Mouse (Mus musculus): Measurements from ENCODE around the gene Cygb.

The Cygb gene

DNA sequence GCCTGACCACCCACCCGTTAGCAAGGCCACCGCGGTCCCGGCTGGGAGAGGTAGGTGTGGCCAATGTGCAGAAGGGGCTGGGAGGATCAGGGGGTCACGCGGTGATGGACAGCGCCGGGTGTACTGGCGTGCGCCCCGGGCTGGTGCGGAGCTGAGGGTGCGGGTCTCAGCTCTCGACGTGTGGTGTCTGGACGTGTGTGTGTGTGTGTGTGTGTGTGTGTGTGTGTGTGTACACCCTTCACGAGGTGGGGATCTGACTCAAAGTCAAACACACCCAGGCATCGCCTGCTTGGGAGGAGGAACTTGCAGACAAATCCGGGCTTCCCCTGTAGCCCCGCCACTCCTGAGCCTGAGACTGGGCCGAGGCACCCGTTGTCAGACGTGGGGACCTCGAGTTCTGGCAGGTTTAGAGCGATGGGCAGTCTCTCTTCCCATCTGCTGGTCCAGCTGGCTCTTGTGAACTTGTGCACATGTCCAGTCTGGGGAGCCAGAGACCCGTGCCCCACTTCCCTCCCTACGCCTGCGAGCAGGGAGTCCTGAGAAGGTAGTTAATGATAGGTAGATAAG, at the start of gene Cygb:
Cygb (minus strand) TSS at position 59 of the 567 bp plus-strand sequence.
- no peak for DNase-seq (ENCODE audit: extremely low spot score, low read depth, low spot score)

- no peak for DNase-seq (ENCODE audit: extremely low spot score, low read depth, low spot score)
Measured at GRCm38 (mm10) chr11:116701377-116701841, 47.3 kb upstream of the Cygb start.

DNA sequence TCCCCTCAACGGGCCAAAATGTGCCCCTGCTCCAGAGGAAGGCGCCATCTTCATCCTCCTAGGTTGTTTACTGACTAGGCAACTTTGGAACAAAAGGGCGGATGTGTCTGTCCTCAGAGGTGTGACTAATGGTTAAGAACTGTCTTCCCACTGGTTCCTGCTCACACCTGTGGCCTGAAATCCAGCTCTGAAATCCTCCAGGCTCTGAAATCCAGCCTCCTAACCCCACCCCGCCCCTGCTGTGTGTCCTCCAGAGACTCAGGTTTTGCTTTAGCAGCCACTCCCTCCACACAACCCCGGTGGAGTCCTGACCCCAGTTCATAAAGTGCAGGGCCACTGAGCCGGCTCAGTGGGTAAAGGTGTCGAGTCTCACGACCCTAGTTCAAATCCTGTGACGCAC, 43.4 kb upstream of the Cygb start:
- DNase-seq (ENCODE audit: extremely low spot score, low read depth, low spot score): no peak

DNA sequence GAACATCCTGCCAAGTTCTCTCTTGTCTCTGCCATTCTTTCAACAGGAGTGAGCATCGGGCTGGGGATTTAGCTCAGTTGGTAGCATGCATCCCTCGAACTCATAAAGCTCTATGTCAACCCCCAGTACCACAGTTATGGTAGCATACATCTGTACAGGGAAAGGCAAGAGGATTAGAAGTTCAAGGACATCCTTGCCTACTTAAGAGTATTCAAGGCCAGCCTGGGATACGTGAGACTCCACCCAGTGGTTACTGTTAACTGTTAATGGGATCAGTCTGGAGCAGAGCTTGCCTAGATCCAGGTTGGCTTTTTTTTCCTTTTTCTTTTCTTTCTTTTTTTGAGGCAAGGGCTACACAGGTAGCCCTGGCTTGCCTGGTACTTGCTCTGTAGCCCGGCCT, 42.3 kb upstream of the Cygb start:
- no peak for DNase-seq (ENCODE audit: extremely low spot score, low read depth, low spot score)

- no peak for DNase-seq (ENCODE audit: extremely low spot score, low read depth, low spot score)
Measured at GRCm38 (mm10) chr11:116695194-116695880, 41.2 kb upstream of the Cygb start.

GRCm38 (mm10) chr11:116694250-116695193, 40.4 kb upstream of the Cygb start:
- DNase-seq (ENCODE audit: extremely low spot score, low read depth, low spot score): no peak

DNA sequence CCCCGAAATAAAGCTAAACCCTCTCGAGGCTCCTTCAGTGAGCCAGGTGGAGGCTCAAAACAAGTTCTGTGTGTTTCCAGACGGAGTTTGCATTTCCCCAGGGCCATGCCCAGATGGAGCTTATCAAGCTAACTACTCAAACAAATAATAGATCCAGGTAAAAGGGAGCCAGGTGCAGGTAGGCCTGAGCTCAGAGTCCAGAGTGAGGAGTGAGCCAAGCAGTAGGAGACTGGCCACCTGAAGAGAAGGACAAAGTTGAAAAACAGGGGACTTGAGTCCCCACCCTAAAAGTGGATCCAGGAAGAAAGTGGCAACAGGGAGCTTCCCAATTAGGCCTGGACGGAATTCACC, 39.8 kb upstream of the Cygb start:
- DNase-seq (ENCODE audit: extremely low spot score, low read depth, low spot score): no peak

DNA sequence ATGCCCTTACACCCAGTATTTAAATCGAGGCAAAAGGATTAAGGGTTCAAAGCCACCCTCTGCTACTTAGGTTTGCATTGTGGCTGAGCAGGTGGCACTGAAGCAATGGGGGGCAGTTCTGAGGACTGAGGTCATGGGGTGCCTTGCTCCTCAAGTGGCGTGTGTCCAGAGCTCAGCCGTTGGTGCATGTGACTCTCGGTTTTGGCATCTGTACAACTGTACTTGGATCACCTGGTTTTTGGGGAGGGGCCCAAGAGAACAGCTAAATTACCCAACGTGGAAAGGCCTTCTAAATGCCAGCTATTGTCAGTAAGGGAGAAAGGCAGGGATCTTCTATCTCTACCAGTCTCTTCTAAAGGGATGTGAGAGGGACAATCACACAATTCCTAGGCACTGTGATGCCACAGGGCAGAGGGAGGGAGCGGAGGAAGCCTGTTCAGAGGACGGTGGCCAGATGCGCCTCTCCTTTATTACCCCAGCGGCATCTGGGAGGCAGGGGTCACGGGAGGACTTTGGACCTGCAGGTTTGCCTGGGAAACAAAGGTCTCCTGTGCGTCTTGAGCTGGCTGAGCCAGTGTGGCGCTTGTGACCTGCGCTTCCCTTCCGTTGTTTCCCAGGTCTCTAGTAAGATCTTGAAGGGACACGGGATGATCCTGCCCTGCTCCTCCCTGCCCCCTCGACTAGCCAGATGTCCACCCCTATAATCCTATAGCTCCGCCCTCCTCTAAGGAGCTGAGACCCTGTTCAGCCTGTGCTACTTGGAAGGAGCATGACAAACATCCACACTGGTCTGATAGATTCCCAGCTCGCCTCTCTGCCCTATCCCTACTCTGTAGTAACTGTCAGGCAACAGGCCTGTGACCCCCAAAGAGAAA, 36.8 kb upstream of the Cygb start:
- DNase-seq (ENCODE audit: extremely low spot score, low read depth, low spot score): no peak

DNA sequence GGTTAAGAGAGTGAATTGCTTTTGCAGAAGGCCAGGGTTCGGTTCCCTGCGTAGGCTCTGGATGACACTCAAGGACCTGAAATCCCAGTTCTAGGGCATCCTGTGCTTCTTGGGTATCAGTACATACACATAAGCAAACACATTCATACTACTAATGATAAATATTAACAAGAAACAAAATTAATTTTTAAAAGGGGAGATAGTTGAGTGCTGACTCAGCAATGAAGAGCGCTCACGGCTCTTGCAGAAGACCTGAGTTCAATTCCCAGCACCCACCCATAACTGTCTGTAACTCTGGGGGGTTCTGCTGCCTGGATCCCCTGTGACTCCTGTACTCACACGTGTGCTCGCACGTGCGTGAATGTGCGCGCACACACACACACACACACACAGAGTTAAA, 35.5 kb upstream of the Cygb start:
- no peak for DNase-seq (ENCODE audit: extremely low spot score, low read depth, low spot score)

GRCm38 (mm10) chr11:116687897-116688296, 33.8 kb upstream of the Cygb start:
- DNase-seq (ENCODE audit: extremely low spot score, low read depth, low spot score): no peak

- DNase-seq (ENCODE audit: extremely low spot score, low read depth, low spot score): no peak
Measured at GRCm38 (mm10) chr11:116685729-116686128, 31.6 kb upstream of the Cygb start.

DNA sequence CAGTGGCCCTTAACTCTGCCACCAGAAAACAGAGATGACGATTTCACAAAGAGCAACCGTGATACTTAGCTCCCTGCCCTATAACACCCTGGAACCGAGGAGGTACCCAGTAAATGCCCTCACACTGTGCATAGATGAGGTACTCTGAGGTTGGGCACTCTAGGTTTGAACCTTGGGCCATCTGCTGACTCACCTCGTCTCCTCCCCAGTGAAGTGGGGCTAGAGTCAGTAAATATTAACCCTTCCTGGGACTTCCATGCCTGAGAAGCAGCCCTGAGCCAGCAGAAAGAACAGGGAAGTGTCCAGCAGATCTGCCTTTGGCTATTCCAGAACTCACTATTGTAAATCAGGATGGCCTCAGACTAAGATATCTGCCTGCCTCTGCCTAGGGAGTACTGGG, 29.7 kb upstream of the Cygb start:
- DNase-seq (ENCODE audit: extremely low spot score, low read depth, low spot score): no peak

DNA sequence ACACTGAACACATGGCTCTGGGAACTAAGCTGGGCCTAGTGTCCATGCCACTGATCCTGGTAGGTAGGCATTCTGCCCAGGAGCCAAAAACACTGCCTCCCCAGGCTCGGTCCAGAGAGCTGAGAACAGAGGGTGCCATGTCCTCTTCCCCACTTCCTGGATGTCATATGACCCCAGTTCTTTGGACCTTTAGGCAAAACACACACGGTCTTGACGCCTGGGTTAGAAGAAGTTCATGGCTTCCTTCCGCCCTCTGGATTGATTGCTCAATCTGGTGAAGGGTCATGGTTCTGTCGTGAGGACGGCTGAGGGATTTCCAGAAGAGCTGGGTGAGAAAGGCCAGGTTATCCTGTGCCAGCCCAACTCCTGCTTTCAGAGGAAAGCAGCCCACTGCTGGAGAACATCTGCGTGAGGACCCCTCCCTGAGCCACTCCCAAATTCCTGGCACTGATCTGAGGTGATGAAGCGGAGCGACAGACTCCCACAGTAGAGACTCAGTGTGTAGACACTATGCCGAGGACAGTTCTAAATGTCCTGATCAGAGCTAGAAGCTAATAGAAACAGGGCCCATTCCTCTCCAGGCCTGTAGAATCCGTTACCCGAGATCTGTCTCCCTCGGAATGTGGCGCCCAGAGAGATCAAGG, 28.5 kb upstream of the Cygb start:
- no peak for DNase-seq (ENCODE audit: extremely low spot score, low read depth, low spot score)

- no peak for DNase-seq (ENCODE audit: extremely low spot score, low read depth, low spot score)
Measured at GRCm38 (mm10) chr11:116681147-116681546, 27.0 kb upstream of the Cygb start.

GRCm38 (mm10) chr11:116680321-116681091, 26.4 kb upstream of the Cygb start:
- no peak for DNase-seq (ENCODE audit: extremely low spot score, low read depth, low spot score)

- no peak for DNase-seq (ENCODE audit: extremely low spot score, low read depth, low spot score)
Measured at GRCm38 (mm10) chr11:116679148-116679547, 25.0 kb upstream of the Cygb start.

GRCm38 (mm10) chr11:116677711-116678441, 23.8 kb upstream of the Cygb start:
- DNase-seq (ENCODE audit: extremely low spot score, low read depth, low spot score): no peak

DNA sequence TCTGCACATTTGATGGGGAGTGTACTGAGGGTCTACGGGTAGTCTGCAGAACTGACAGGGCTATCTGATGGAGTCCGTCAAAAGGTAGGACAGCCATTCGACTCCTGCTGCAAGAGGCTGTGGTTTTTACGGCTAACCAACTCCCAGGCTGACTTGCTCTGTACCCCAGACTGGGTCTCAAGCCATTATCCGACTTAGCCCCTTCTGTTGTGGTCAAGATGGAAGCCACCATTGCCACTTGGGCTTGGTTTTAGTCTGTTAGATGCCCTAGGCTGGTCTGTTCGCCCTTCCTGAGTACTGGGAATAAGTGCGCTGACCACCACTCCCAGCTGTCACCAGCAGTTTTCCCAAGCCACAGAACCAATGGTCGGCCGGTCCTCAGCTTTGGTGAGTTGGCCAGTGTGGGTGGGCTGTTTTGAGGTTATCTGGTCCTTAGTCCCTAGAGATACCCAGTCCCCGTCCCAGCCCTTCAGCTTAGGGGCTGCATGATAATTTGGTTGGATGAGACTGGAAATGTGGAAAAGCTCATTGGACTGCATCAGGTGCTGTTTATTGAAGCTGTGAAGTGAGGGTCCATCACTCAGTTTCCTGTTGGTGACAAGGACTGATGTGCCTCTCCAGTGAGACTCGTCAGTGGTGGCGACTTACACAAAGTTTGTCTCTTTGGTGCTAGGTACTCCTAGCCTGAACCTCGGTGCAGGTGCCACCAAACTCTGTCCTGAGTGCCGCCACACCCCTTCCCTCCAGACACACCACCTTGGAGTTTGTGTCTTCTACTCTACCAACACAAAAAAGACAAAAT, 22.3 kb upstream of the Cygb start:
- no peak for DNase-seq (ENCODE audit: extremely low spot score, low read depth, low spot score)
